9 mouse cellular contexts compared by ENCODE assay signal in the genomic region with DNA sequence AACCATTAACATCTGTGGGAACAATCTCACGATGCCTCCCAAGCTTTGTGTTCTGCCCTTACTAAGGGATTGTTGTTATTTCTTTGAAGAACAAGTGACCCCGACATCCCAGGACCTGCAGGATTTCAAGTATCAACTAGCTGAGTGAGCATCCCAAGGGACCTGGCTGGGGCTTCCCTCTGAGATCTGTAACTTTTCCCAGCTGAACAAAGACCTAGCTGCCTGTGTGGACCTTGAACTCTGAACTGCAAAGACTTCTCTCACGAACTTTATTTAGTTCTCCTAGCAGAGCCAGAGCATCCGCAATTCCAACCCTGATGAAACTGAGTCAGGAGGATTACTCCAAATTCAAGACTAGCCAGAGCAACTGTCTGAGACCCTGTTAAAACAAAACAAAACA. TPM values are rescaled to one million over a fixed set of nuclear protein-coding genes. Genes with fewer than 3 reads are reported as not detected.
DNase-seq lines count a peak whose midpoint lies in the region; ATAC-seq lines count a peak whose summit lies in the region.
"Had no signal": no experiment of that assay in that cellular context is flagged by ENCODE, and none has a peak within 500 bp of the region (broad histone marks: within the 10 kb centered on the region; RNA-seq: fewer than 3 reads in every experiment).

No protein-coding gene starts in this region.

- H3K4me2 ChIP-seq in kidney, embryonic 16.5 days (replicated peaks; ENCODE audit: low read depth, low read length) = peak overlapping the region; percentile 74
- H3K4me2 ChIP-seq in intestine, embryonic 16.5 days (ENCODE audit: low read depth, low read length) = 0 out of 2 replicates have a peak overlapping the region, but pooled peaks have one; percentile 61
- H3K4me2 ChIP-seq in midbrain, embryonic 14.5 days (ENCODE audit: low read length) = peak overlapping the region; percentile 76; the same call in 1 of the 2 replicates

- H3K4me3 ChIP-seq in kidney, embryonic 16.5 days (ENCODE audit: low read length) = no peak overlapping the region
- no peak overlapping the region for H3K4me3 ChIP-seq in intestine, embryonic 16.5 days (ENCODE audit: low read length)
- H3K4me3 ChIP-seq in midbrain, embryonic 14.5 days (replicated peaks; ENCODE audit: low read depth, low read length) = no peak overlapping the region

- H3K9ac ChIP-seq in kidney, embryonic 16.5 days (replicated peaks; ENCODE audit: low read length) = no peak overlapping the region
- peak overlapping the region; percentile 53; the same call in 1 of the 2 replicates for H3K9ac ChIP-seq in intestine, embryonic 16.5 days (ENCODE audit: low read depth, low read length)
- H3K9ac ChIP-seq in midbrain, embryonic 14.5 days (replicated peaks; ENCODE audit: low read length) = no peak overlapping the region

- no peak overlapping the region for H3K27ac ChIP-seq in kidney, embryonic 16.5 days (ENCODE audit: low read length)
- H3K27ac ChIP-seq in intestine, embryonic 16.5 days (ENCODE audit: low read length) = no peak overlapping the region
- H3K27ac ChIP-seq in midbrain, embryonic 14.5 days (replicated peaks; ENCODE audit: low read depth, low read length) = no peak overlapping the region

- no peaks in the 10 kb centered on the region for H3K27me3 ChIP-seq in kidney, embryonic 16.5 days (ENCODE audit: insufficient read depth, low read length)
- H3K27me3 ChIP-seq in intestine, embryonic 16.5 days (replicated peaks; ENCODE audit: control insufficient read depth, insufficient read depth, low read length) = no peaks in the 10 kb centered on the region
- H3K27me3 ChIP-seq in midbrain, embryonic 14.5 days (ENCODE audit: control insufficient read depth, insufficient read depth, low read length) = no peaks in the 10 kb centered on the region

- 32% methylated on average over 4 of the region's 4 CpGs for WGBS in kidney, embryonic 16.5 days
- WGBS in intestine, embryonic 16.5 days = 46% methylated on average over 4 of the region's 4 CpGs
- WGBS in midbrain, embryonic 14.5 days = 46% methylated on average over 4 of the region's 4 CpGs

- H3K9me3 ChIP-seq in kidney, embryonic 16.5 days (ENCODE audit: low read length) = no peaks in the 10 kb centered on the region
- no peaks in the 10 kb centered on the region for H3K9me3 ChIP-seq in intestine, embryonic 16.5 days (ENCODE audit: control insufficient read depth, low read length)
- H3K9me3 ChIP-seq in midbrain, embryonic 14.5 days (ENCODE audit: control insufficient read depth, low read length) = no peaks in the 10 kb centered on the region

- H3K4me1 ChIP-seq in kidney, embryonic 16.5 days (ENCODE audit: insufficient read depth, low read length) = peaks cover 8% of the 10 kb centered on the region
- peaks cover 16% of the 10 kb centered on the region for H3K4me1 ChIP-seq in intestine, embryonic 16.5 days (ENCODE audit: control insufficient read depth, insufficient read depth, low read length)
- peaks cover 13% of the 10 kb centered on the region for H3K4me1 ChIP-seq in midbrain, embryonic 14.5 days (ENCODE audit: control insufficient read depth, insufficient read depth, low read length)

- H3K36me3 ChIP-seq in kidney, embryonic 16.5 days (ENCODE audit: insufficient read depth, low read length) = no peaks in the 10 kb centered on the region
- no peaks in the 10 kb centered on the region for H3K36me3 ChIP-seq in intestine, embryonic 16.5 days (ENCODE audit: control insufficient read depth, insufficient read depth, low read length)
- no peaks in the 10 kb centered on the region for H3K36me3 ChIP-seq in midbrain, embryonic 14.5 days (ENCODE audit: control insufficient read depth, insufficient read depth, low read length)

- peak; percentile 44 for DNase-seq in embryo, embryonic 10 days (ENCODE audit: low spot score)
- no peak for DNase-seq in embryo, embryonic 11 days
- no peak for DNase-seq in kidney, postnatal 10 days
- no peak for DNase-seq in midbrain, embryonic 14.5 days
- no peak for DNase-seq in frontal cortex, postnatal 25 days (ENCODE audit: low spot score in 2 of 2)
- DNase-seq in thymus, postnatal 25 days = no peak
- DNase-seq: cerebellum, adult 11-12 months had no signal

- no peak for ATAC-seq in kidney, embryonic 16.5 days (ENCODE audit: low FRiP score, low TSS enrichment)
- no peak for ATAC-seq in intestine, embryonic 16.5 days
- no peak for ATAC-seq in midbrain, embryonic 14.5 days (ENCODE audit: low FRiP score, low TSS enrichment)

RNA-seq across cellular contexts. Expression of a gene that starts 2.4 kb away (rescaled TPM):
- 105 and 106 TPM in 2 replicates for polyA plus RNA-seq in kidney, embryonic 16.5 days (2015; fragmentation: Nextera tagmentation; extraction: Ambion mirVana)
- polyA plus RNA-seq in intestine, embryonic 16.5 days (2015; fragmentation: Nextera tagmentation; extraction: Ambion mirVana) = 104 and 115 TPM in 2 replicates
- polyA plus RNA-seq in midbrain, embryonic 14.5 days (2014; fragmentation: Nextera tagmentation; extraction: Ambion mirVana) = 55.1 and 79.5 TPM in 2 replicates

RNA-seq across cellular contexts. Expression of a gene that starts 55.2 kb away (rescaled TPM):
- polyA plus RNA-seq in kidney, embryonic 16.5 days (2015; fragmentation: Nextera tagmentation; extraction: Ambion mirVana) = 35.7 and 43.6 TPM in 2 replicates
- polyA plus RNA-seq in intestine, embryonic 16.5 days (2015; fragmentation: Nextera tagmentation; extraction: Ambion mirVana) = 27.0 and 27.2 TPM in 2 replicates
- 54.8 and 62.3 TPM in 2 replicates for polyA plus RNA-seq in midbrain, embryonic 14.5 days (2014; fragmentation: Nextera tagmentation; extraction: Ambion mirVana)

RNA-seq across cellular contexts. Expression of a gene that starts 55.8 kb away (rescaled TPM):
- polyA plus RNA-seq in kidney, embryonic 16.5 days (2015; fragmentation: Nextera tagmentation; extraction: Ambion mirVana) = 65.4 and 66.0 TPM in 2 replicates
- polyA plus RNA-seq in intestine, embryonic 16.5 days (2015; fragmentation: Nextera tagmentation; extraction: Ambion mirVana) = 49.8 and 62.0 TPM in 2 replicates
- 28.4 and 33.2 TPM in 2 replicates for polyA plus RNA-seq in midbrain, embryonic 14.5 days (2014; fragmentation: Nextera tagmentation; extraction: Ambion mirVana)
